Mouse (Mus musculus) ZHBTc4 (cell line): ENCODE measurements around the gene Prkca.

Experiments
- DNase-seq: peaks from one replicate; pipeline ENCODE4 v3.0.0-alpha.2; 2011; ENCODE audit warnings: low read depth, low spot score

The Prkca gene

DNA sequence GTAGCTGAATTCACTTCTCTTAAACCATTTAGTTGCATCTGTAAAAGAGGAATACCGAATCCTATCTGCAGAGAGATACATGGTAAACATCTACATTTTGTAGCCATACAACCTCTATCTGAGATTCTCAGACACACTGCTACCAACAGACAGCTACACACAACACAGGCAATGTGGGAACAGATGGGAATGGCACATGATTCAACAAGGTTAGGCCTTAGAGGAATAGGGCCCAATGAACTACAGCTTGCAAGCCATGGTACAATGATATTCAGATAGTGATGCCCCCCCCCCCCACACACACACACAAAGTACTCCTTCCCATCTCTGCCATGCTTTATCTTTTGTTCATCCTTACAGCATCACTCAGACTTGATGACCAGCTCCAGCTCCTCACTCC is 181.1 kb downstream of the Prkca start:
- no peak for DNase-seq

- DNase-seq, result no peak
Observed at GRCm38 (mm10) chr11:108162110-108162509, 181.6 kb downstream of the Prkca start.

DNA sequence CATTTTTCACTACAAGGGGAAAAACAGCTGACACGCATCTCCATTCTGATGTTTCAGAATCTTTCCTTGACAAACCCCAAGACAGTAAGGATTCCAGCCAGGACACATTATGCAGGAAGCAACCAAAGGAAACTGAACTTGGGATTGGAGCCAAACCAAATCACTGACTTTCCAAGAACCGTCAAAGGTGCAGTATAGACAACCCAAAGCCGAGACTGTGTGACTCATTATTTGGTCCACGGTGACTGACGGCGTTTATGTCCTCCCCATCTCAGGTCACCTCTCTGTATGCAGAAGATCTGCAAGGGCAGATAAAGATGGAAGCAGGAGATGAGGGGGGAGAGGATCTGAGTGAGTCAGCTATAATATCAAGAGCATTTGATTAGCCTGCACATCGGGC is 183.7 kb downstream of the Prkca start:
- DNase-seq, result no peak

- DNase-seq, result no peak
Observed at GRCm38 (mm10) chr11:108158046-108158445, 185.7 kb downstream of the Prkca start.

DNA sequence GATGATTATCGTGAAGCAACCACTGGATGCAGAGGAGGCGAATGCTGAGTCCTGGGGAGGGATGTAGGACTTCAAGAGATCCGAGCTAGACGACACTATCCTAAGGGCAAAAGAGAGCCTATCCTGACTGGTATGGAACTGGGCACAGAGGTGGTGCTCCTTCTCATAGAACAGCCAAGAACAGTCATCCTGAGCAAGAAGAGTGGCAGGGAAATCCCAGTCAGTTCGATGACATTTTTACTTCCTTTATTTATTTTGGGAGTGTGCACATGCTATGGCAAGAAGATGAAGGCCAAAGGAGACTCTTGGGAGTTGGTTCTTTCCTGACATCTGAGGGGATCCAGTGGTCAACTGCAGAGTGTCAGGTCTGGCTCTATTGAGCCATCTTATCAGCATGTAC is 186.7 kb downstream of the Prkca start:
- DNase-seq, result no peak

DNA sequence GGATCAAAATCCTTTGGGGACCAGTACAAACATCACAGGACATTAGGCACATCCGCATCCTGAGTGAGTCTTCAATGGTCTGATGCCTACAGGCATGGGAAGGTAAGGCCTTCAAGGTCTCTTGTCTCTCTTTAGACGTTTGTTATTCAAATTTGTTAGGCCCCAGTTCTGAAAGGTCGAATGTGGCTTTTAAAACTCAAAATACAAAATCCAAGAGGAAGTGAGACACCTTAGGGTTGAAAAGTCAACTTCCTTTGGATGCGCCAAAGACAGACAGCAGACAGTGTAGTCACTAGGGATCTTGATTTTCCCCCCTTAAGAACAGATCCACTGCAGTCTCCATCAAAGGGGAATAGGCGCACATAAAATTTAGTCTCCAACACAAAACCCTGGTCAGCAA is 187.6 kb downstream of the Prkca start:
- peak; percentile 16 for DNase-seq

DNA sequence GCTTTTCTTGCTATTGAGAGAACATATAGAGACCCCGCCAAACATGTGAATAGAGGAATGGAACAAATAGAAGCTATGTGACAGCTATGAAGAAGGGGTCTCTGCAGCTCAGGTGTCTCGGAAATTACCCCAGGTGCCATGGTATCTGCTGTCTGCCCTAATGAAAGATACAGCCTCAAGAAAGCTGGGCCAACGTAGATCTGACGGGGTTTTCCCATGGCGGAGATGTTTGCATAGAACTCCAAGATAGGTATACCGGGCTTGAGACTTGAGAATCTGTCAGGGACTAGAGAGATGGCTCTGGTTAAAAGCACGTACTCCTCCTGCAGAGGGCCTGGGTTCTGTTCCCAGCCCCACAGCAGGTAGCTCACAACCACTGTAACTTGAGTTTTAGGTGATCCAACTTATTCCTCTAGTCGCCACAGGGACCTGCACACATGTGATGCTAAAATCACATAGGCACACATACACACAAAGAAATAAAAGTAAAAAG is 188.6 kb downstream of the Prkca start:
- no peak for DNase-seq

DNA sequence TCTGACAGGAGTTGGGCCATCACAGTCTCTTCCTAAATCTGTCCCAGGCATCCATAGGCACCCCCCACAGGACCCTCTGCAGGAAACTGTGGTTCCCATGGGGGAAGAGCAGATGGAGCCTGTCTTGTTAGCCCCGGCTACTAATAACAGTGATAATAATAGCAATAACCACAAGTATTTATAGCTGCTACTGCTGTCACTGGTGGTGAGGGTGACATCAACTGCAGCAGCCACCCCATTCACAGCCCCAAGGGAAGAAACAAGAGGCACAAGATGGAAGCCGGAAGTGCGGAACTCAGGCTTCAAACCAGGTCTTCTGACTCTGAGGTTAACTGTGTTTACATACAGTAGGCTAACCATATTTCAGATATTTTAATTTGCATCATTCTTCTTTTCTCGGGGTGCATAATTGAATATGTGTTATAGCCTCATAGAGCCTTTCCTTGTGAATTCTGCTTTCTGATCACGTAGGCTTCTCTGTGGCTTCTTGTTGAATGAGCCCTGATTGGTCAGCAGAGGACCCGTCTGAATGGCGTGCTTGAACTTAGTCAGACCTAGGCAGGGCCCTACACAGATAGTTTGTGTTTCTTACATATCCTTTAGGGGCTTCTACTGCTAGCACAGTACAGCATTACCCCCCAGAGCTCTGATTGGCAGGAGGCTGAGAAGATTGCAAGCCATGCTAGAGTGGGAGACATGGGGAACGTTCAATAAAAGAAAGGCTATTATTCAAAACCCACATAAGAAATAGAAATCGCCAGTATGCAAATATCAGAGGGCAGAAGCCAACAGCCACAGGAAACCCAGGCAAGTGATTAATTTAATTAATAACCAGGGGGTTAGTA is 189.5 kb downstream of the Prkca start:
- no peak for DNase-seq

- DNase-seq, result no peak
Observed at GRCm38 (mm10) chr11:108152591-108152990, 191.1 kb downstream of the Prkca start.

GRCm38 (mm10) chr11:108150410-108150809 is 193.3 kb downstream of the Prkca start:
- peak; percentile 36 for DNase-seq

DNA sequence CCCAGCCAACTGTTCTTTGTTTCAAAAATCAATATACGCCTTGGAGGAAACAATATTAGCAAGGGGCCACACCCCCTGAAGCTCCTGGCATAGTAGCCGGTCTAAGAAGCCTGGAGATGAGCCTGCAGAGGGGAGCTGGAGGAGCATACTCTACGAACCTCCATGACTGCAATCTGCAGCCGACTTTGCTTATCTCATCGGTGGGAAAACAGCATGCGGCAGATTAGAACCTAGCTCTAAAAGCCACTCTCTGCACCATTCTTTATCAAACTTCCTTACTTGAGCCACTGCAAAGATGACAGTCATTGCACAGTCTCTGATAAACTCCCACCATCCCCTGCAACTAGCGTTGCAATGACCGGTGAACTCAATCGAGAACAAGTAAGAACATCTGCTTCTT is 194.5 kb downstream of the Prkca start:
- DNase-seq, result no peak

GRCm38 (mm10) chr11:108148491-108148890 is 195.2 kb downstream of the Prkca start:
- no peak for DNase-seq

GRCm38 (mm10) chr11:108145752-108146496 is 197.8 kb downstream of the Prkca start:
- DNase-seq, result no peak

GRCm38 (mm10) chr11:108145128-108145527 is 198.6 kb downstream of the Prkca start:
- DNase-seq, result no peak

GRCm38 (mm10) chr11:108143739-108144138 is 200.0 kb downstream of the Prkca start:
- DNase-seq, result no peak

GRCm38 (mm10) chr11:108140028-108140427 is 203.7 kb downstream of the Prkca start:
- no peak for DNase-seq

GRCm38 (mm10) chr11:108136341-108136740 is 207.4 kb downstream of the Prkca start:
- no peak for DNase-seq

GRCm38 (mm10) chr11:108135407-108136159 is 208.1 kb downstream of the Prkca start:
- no peak for DNase-seq

- peak; percentile 56 for DNase-seq
Observed at GRCm38 (mm10) chr11:108128593-108128992, 215.1 kb downstream of the Prkca start.

DNA sequence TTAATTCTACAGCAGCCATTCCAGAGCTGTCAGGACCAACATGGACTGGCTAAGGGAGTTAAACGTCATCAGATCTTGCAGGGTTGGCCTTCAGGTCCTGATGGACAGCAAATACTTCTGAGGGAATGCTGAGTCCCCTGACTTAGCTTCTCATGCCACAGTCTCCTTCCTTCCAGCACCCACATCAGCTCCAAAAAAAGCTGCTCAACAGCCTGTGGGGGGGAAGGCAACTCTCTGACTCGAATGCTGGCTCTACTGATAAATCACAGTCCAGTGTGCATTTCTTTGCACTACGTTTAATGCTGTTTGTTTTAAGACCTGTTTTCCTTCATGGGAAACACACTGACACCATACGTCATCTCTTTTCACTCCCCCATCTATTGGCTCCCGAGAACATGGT is 215.8 kb downstream of the Prkca start:
- no peak for DNase-seq

- DNase-seq, result no peak
Observed at GRCm38 (mm10) chr11:108122486-108122885, 221.2 kb downstream of the Prkca start.

- no peak for DNase-seq
Observed at GRCm38 (mm10) chr11:108120708-108121107, 223.0 kb downstream of the Prkca start.
